Mouse (Mus musculus): ENCODE measurements at regions not wholly inside any gene's neighbourhood (a gene's known extent, or its start where the extent isn't known, plus 50 kb on each side); places are given as distances from the start of the nearest gene placed in this dataset.

- ATAC-seq (no peak), DNase-seq (no peak)
- Histone ChIP-seq H3K4me2 (ENCODE audit: low read depth) (no peak overlapping the region), H3K4me1 (ENCODE audit: insufficient read depth) (no peaks in the 10 kb centered on the region), H3K4me3 (ENCODE audit: low read depth, low read length) (no peak overlapping the region), H3K36me3 (ENCODE audit: insufficient read depth) (no peaks in the 10 kb centered on the region), H3K27ac (ENCODE audit: low read depth, low read length) (no peak overlapping the region), H3K27me3 (ENCODE audit: insufficient read depth, low read length) (no peaks in the 10 kb centered on the region), H3K9ac (no peak overlapping the region), H3K9me3 (ENCODE audit: low read length) (no peaks in the 10 kb centered on the region)
- TF ChIP-seq CTCF (IDR thresholded peaks at IDR 0.05; ENCODE audit: low read depth): no peak
- 50% methylated on average over 2 of the region's 2 CpGs for WGBS
These were observed 85.7 kb upstream of the Grm7 start for GRCm38 (mm10) chr6:110559656-110560055.

- H3K4me3 ChIP-seq (ENCODE audit: low read depth, low read length): no peak overlapping the region
- DNase-seq (peak; percentile 32), ATAC-seq (peak; percentile 78; the same call in 1 of the 2 replicates)
- no peak overlapping the region for H3K9ac ChIP-seq
- no peaks in the 10 kb centered on the region for H3K36me3 ChIP-seq (ENCODE audit: insufficient read depth)
- H3K27ac ChIP-seq (ENCODE audit: low read depth, low read length): no peak overlapping the region
- H3K9me3 ChIP-seq (ENCODE audit: low read length): no peaks in the 10 kb centered on the region
- no peaks in the 10 kb centered on the region for H3K4me1 ChIP-seq (ENCODE audit: insufficient read depth)
- no peak overlapping the region for H3K4me2 ChIP-seq (ENCODE audit: low read depth)
- TF ChIP-seq CTCF (IDR thresholded peaks at IDR 0.05; ENCODE audit: low read depth): no peak
- 52% methylated on average over 3 of the region's 3 CpGs for WGBS
- no peaks in the 10 kb centered on the region for H3K27me3 ChIP-seq (ENCODE audit: insufficient read depth, low read length)
These were observed 85.0 kb upstream of the Grm7 start for GRCm38 (mm10) chr6:110560426-110560825.

- Histone ChIP-seq H3K4me1 (ENCODE audit: insufficient read depth) (no peaks in the 10 kb centered on the region), H3K27ac (ENCODE audit: low read depth, low read length) (no peak overlapping the region), H3K4me2 (ENCODE audit: low read depth) (no peak overlapping the region), H3K27me3 (ENCODE audit: insufficient read depth, low read length) (no peaks in the 10 kb centered on the region), H3K36me3 (ENCODE audit: insufficient read depth) (no peaks in the 10 kb centered on the region), H3K9ac (no peak overlapping the region), H3K9me3 (ENCODE audit: low read length) (no peaks in the 10 kb centered on the region), H3K4me3 (ENCODE audit: low read depth, low read length) (no peak overlapping the region)
- TF ChIP-seq CTCF (IDR thresholded peaks at IDR 0.05; ENCODE audit: low read depth): no peak
- no peak for DNase-seq
- WGBS: 59% methylated on average over 1 of the region's 1 CpGs
- no peak for ATAC-seq
These were observed 68.2 kb upstream of the Grm7 start for GRCm38 (mm10) chr6:110577216-110577615.

All from forebrain, postnatal 0 days (tissue).